Mouse (Mus musculus) left cerebral cortex, adult 8-10 months (tissue): Measurements from ENCODE around the gene Pex16. TPM values are rescaled to one million over a fixed set of nuclear protein-coding genes. Genes with fewer than 3 reads are reported as not detected.

Experiments
- DNase-seq, 2 experiments: peaks; one replicate each; pipeline ENCODE4 v3.0.0; 2022; ENCODE audit warnings: low spot score in 2 of 2
- total RNA-seq, 4 experiments: library from RNA; stranded (reverse); gene quantifications; 2 replicates each; pipeline ENCODE4 v1.2.4; 2022

The Pex16 gene
- total RNA-seq, 4 experiments from 2014 or later = 31.7 to 33.7 (median 32.7) TPM

DNA sequence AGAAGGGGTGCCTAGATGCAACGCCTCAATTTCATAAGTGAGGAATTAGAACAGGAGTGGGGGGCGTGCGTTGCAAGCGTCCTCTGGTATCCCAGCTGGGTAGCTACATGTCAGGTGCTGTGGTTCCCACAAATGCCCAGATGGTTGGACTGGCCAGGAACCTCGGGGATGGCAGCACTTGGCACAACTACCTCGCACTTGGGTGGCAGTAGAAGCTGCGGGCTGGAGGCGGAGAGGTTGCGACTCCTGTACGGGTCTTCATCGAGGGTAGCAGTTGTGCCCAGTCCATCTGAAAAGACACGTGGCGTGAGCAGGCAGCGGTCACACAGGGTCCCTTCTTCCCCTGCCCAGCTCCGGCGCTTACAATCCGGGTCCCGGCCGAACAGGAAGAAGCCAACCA is 4.1 kb upstream of the Pex16 start:
- no peak for DNase-seq

- no peak for DNase-seq
Observed at GRCm38 (mm10) chr2:92370821-92371805, 3.4 kb upstream of the Pex16 start.

DNA sequence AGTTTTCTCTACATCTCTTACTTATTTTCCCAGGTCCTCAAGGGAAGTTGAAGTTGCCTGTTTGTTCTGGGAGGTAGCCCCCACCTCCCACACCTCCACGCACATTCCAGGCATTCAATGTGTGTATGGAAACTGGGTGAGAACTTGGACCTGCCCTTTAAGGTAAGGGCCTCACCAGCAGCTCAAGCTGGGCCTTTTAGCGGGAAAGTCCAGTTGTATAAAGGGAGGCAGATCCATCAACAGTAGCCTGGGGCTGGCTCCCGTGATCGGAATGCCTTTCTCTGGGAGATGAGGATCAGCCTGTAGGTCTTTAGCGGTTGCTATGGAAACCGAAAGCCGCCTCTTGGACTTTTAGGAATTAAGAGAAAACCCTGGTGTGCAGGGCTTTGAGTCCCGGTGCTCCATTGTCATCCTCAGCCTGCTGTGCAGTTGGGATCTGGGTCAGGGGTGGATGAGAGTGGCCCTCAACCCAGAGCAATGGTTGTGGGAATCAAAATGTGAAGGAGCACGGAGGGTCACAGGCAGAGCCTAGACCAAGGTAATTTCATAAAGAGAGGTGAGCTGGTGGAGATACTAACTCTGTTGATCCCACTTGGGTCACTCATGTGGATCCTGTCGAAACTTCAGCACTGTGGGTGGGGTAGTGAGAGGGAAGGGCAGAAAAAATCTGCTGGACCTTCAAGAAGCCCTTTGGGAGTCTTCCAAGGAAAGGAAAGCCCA is 2.3 kb upstream of the Pex16 start:
- no peak for DNase-seq

DNA sequence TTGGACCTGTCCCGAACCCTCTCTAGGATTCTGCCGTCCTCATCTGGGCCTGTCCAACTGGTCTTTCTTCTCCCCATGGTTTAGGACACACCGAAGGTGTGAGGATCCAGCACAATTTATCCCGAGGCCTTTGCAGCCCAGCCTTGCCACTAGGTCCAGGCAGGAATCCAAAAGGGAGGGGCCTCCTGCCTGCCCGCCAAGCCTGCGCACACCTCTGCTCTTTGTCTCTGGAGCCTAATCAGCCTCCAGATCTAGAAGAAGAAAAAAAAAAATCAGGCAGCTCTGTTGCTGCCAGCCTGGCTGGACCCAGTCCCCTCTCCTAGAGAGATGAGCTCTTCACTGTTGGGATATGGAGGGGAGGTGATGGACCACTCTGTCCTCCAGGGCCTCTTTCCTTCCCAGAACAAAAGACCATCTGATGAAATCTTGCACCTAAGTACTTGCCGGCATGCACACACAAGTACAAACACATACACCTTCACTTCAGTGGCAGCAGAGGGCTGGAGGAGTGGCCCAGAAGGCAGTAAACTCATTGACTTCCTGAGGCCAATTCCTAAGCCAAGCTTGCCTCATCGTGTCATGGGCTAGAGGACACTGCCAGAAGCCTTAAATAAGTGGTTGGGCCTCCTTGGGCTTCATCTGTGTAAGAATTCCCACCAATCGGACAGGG is 1.6 kb upstream of the Pex16 start:
- no peak for DNase-seq

DNA sequence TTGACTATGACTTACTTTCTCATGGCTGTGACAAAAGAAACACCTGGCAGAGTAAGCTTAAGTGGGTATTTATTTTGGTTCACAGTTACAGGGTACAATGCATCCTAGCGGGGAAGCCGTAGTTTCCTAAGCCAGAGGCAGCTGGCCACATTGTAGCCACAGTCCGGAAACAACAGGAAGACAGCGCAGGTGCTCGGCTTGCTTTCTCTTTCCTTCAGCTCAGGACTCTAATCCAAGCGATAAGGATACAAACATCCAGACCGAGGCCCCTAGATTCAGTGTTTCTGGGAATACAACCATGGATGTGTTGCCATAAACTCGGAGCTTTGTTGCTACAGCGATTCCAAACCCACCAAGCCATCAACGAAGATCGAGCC is 1.1 kb upstream of the Pex16 start:
- DNase-seq = no peak

GRCm38 (mm10) chr2:92375099-92375623 is 685 bp downstream of the Pex16 start:
- peak; percentile 82 to 98 for DNase-seq

DNA sequence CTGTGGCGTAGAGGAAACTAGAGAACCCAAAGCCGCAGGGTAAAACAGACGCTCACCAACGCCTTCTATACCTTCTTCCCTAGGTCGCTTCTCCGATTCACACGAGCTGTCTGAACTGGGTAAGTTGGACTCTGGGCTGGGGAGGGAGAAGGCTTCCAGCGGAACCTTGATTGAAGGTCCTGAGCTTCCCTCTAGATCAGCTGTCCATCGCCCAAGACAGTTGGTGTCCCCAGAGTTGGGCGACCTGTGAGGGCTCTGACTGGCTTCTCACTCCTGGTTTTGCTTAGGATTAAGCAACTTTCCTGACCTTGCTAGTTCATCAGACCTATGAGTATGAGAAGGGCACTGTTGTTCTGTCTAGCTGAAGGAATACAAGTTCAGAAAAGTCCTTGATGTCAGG is 1.3 kb downstream of the Pex16 start:
- no peak for DNase-seq

- no peak for DNase-seq
Observed at GRCm38 (mm10) chr2:92376300-92376699, 1.8 kb downstream of the Pex16 start.

DNA sequence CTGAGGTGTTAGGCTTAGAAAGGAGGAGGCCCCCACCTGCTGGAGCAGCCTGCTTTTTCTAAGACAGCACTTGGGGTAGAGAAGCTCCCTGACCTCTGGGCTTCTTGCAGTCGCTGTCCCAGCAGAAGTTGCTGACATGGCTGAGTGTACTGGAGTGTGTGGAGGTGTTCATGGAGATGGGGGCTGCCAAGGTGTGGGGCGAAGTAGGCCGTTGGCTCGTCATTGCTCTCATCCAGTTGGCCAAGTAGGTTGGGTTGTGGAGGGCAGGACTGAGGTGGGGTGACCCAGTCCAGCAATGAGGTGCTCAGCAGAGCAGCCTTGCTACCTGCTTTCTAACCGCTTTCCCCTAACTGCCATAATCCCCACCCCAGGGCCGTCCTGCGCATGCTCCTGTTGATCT is 2.8 kb downstream of the Pex16 start:
- DNase-seq = no peak

DNA sequence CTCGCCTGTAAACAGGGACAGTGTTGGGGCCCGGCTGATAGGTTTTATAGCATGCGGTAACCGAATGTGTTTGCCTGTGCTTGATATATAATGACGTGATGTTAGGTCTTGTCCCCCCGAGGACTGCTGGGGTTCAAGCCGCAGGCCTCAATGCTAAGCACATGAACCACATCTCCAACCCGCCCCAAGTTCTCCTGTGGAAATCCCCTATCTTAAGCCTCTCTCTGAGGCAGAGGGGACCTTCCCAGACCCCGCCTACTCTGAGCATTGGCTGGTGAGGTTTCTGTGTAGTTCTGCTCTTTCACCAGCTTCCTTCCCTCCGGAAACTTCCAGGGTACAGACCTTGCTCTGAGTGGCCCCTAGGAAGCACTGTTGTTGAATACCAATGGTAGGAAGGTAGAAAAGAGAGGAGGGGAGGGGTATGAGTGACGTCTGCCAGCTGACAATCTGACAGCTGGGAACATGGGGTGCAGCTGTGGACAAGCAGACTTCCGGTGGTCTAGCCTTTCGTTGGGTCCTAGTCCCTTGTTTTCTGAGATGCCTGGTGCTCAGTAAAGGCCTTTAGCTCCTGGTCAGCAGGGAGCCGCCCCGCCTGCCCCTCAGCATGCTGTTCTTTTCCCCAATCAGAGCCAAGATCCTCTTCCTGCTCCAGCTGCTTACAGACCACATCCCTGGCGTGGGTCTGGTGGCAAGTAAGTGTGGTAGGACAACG is 5.5 kb downstream of the Pex16 start:
- DNase-seq = no peak

- no peak for DNase-seq
Observed at GRCm38 (mm10) chr2:92380495-92381050, 6.1 kb downstream of the Pex16 start.

DNA sequence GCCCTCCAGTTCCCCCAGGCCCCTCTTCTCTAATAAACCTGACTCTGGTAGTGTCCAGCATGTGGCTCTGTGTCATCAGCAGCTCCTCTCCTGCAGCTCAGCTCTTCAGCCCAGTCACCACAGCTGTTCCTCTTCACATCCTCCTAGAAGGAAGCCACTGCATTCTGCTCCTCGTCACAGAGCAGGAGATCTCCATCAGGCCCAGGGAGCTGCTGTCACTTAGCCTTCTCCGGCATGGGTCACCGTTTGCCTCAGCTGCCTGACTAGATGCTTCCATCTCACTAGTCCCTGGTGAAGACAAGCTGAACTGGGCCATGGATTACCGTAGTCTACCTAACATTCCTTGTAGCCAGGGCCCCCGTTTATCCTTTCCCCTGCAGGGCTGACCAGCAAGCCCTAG is 6.7 kb downstream of the Pex16 start:
- no peak for DNase-seq

DNA sequence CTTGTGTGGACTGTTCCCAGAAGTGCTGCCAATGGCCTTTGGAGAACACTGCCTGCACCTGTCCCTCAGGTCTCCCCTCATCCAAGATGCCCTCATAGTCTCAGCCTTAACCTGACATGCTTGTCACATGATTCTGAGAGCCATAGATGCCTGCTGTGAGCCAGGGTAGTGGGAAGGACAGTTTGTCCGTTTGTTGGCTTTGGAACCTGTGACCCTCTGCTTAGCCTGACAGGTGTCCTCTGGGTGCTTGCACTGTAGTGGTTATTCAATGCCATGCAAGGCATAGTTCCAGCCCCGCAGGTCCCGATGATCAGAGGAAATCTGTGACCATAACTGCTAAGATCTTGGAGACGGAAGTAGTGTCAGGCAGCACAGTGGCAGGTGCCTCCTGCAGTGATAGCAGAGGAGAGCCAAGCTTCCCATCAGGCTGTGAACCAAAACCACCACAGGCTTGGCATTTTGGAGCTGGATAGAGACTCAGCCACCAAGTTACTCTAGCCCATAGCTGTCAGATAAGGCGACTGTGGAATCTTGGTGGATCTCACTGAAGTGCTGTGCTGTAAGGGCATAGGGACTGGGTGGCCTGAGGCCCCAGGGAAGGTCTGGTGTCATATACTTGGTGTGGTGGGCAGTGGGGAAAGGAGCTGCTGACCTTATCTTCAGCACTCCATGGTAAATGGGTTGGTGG is 7.6 kb downstream of the Pex16 start, which contains the start of gene 1700029I15Rik:
Gene 1700029I15Rik, plus strand, starts transcription at position 638 of the 688 bp plus-strand sequence.
- DNase-seq = no peak

DNA sequence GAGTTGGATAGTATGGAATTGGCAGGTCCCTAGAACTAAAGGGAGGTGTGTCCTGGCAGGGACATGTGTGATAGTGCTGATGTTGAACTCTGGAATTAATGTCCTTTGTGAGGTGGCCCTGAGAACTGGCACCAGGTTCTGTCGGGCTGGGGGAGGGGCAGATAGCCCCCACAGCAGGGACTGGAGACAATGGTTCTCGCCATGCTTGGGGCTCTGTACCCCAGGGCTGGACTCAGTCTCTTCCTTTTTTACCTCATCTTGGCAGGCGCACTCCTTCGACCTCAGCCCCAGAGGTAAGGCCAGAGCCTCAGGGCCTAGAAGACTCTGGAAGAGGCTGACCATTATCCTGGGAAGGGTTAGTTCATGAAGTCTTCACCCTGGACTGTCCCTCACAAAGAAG is 8.3 kb downstream of the Pex16 start:
- no peak for DNase-seq

DNA sequence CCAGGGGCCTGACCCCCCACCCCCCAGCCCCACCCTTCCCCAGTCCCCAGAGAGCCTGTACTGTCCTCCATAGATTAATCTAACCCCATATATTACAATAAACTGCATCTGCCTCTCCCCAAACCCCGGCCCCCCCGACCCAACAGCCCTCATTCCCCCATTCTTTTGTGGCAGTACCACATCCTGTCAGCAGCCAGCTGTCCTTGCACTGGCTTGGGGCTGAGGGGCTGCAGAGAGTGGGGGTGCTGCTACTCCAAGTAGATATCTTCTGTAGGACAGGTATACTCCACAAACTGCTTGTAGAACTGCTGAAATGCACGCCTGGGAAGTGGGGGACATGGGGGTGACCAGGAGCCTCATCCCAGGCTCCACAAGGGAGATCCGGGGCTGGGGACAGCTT is 9.6 kb downstream of the Pex16 start:
- DNase-seq = no peak

DNA sequence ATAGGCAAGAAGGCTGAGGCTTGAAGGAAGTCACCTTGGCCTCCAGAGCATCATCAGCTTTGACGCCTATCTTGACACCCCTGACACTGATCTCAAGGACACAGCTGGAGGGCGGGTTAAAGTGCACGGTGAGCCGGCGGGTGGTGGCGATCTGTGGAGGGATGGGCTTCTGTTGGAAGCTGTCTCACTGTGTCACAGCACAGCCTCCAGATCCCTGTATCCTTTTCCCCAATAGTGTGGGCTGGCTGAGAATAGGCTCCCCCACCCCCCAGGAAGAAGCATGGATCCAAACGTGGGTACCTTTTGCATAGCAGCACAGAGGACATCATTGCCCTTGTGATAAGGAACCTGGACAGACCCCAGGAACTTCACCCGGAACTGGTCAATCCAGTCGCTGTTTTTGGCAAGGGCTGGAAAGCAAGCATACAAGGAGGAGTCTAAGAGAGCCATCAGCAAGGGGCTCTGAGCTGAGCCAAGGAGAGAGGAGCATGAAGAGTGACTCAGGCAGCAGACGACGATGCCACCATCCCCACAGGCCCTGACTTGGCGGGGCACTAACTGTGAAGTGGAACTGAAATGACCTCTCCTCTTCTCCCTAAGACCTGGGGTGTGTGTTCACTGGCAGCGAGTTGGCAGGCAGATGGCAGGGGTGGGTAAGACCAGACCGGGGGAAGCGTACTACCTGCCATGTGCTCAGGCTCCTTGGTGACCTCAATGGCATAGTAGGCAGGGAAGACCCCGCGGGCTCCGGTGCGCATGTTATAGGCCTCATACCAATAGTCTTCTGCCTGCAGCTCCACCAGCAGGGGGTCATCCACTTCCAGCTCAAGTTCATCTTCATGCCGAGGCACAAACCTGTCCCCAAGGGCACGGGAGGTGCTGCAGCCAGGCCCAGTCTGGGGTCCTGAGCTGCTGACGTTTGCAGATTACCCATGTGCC is 10.9 kb downstream of the Pex16 start:
- DNase-seq = no peak

DNA sequence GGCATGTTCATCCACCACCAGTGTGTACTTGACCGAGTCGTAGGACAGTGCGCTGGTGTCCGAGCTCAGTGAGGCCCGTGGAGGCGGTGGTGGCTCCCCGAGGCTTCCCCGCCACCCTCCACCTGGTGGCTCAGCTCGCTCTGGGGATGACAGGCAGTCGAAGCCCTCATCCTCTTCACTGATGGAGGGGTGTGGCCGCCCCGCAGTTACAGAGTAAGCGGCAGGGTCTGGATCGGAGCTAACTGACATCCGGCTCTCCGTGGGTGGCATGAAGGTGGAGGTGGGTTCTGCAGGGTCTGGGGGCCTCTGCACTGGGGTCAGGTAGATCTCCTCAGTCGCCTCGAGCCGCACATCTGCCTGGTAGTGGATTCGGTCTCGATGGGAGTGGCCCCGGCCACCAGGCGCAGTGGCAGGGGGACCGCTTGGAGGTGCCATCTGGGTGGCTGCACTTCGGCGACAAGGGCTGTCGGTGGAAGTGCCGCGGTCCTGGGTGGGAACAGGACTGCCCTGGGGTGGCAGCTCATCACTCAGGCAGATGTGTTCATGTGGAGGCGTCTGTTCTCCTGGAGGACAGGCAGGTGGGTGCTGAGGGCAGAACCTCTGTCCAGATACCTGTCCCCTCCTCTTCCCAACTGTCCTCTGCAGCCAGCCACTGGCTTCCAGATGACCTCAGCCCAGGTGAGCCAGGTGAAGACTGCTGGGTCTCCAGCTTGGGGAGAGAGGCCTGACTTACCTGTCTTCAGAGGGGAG is 12.5 kb downstream of the Pex16 start:
- DNase-seq = no peak

DNA sequence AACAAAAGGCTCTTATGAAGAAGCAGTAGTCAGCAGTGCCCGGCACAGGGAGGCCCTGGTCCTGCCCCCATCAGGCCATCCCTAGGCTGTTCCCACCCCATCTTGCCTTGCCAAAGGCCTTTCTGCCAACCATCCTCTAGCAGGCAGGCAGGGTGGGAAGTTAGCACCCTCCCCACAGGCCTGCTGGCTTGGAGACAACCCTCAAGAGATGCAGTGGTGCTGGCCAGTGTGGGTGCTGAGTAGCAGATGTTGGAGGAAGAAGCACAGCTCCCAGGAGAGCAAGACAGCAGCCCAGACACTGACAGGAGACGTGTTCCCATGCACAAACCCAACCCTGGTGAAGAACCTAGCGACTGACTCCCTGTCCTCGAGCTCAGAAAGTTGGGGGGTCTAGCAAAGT is 13.2 kb downstream of the Pex16 start:
- DNase-seq = peak in 1 of 2 experiments; percentile 87
